Mouse (Mus musculus): ENCODE results near the gene Olfr376. TPM values are rescaled to one million over a fixed set of nuclear protein-coding genes. Genes with fewer than 3 reads are reported as not detected.

The Olfr376 gene
- not detected in 2 replicates for polyA plus RNA-seq (2021; fragmentation: Nextera tagmentation)
- long read RNA-seq, experiment 1, result 0 reads
- long read RNA-seq, experiment 2, result 0 reads

GRCm38 (mm10) chr11:73370946-73371345 is at the start of gene Olfr376:
Gene Olfr376 (plus strand): TSS chr11:73371246.

GRCm38 (mm10) chr11:73329442-73329841 is 41.6 kb upstream of the Olfr376 start, which contains the start of the genes Aspa, Gm49340 and Spata22:
Gene Aspa (minus strand): TSS chr11:73329596.
Gene Gm49340 (plus strand): TSS chr11:73329741.
Gene Spata22 (plus strand): TSS chr11:73329741.

GRCm38 (mm10) chr11:73350483-73350882 is 20.6 kb upstream of the Olfr376 start, which contains the start of gene Olfr20:
Gene Olfr20 (plus strand): TSS chr11:73350783.

GRCm38 (mm10) chr11:73399514-73399913 is 28.5 kb downstream of the Olfr376 start, which contains the start of gene Olfr1:
Gene Olfr1 (minus strand): TSS chr11:73399614.

Other genes starting within 250 kb of the Olfr376 start
- 0.06 TPM in 2 replicates for gene Haspin, start 233.0 kb upstream of the Olfr376 start, polyA plus RNA-seq (2021; fragmentation: Nextera tagmentation)
- gene P2rx5, start 210.8 kb upstream of the Olfr376 start, polyA plus RNA-seq (2021; fragmentation: Nextera tagmentation), result 0.84 and 1.1 TPM in 2 replicates
- gene Emc6, start 194.2 kb upstream of the Olfr376 start, polyA plus RNA-seq (2021; fragmentation: Nextera tagmentation), result 79.0 and 81.6 TPM in 2 replicates
- gene Tax1bp3, start 194.2 kb upstream of the Olfr376 start, polyA plus RNA-seq (2021; fragmentation: Nextera tagmentation), result 11.8 and 15.9 TPM in 2 replicates
- 4.2 and 4.3 TPM in 2 replicates for gene Ctns, start 172.2 kb upstream of the Olfr376 start, polyA plus RNA-seq (2021; fragmentation: Nextera tagmentation)
- gene Shpk, start 171.8 kb upstream of the Olfr376 start, polyA plus RNA-seq (2021; fragmentation: Nextera tagmentation), result 1.3 and 2.0 TPM in 2 replicates
- gene Trpv1, start 137.0 kb upstream of the Olfr376 start, polyA plus RNA-seq (2021; fragmentation: Nextera tagmentation), result not detected in 2 replicates
- gene Trpv3, start 103.9 kb upstream of the Olfr376 start, polyA plus RNA-seq (2021; fragmentation: Nextera tagmentation), result 0.04 and 0.16 TPM in 2 replicates
- 22.3 and 23.1 TPM in 2 replicates for gene Aspa, start 41.6 kb upstream of the Olfr376 start, polyA plus RNA-seq (2021; fragmentation: Nextera tagmentation)
- gene Gm49340, start 41.5 kb upstream of the Olfr376 start, polyA plus RNA-seq (2021; fragmentation: Nextera tagmentation), result not detected in 2 replicates
- gene Spata22, start 41.5 kb upstream of the Olfr376 start, polyA plus RNA-seq (2021; fragmentation: Nextera tagmentation), result not detected in 2 replicates
- gene Olfr20, start 20.5 kb upstream of the Olfr376 start, polyA plus RNA-seq (2021; fragmentation: Nextera tagmentation), result not detected in 2 replicates
- not detected in 2 replicates for gene Olfr1, start 28.4 kb downstream of the Olfr376 start, polyA plus RNA-seq (2021; fragmentation: Nextera tagmentation)
- gene Olfr378, start 57.2 kb downstream of the Olfr376 start, polyA plus RNA-seq (2021; fragmentation: Nextera tagmentation), result not detected in 2 replicates
- gene Olfr380, start 86.3 kb downstream of the Olfr376 start, polyA plus RNA-seq (2021; fragmentation: Nextera tagmentation), result not detected in 2 replicates
- gene Olfr381, start 120.4 kb downstream of the Olfr376 start, polyA plus RNA-seq (2021; fragmentation: Nextera tagmentation), result not detected in 2 replicates
- not detected in 2 replicates for gene Olfr382, start 146.0 kb downstream of the Olfr376 start, polyA plus RNA-seq (2021; fragmentation: Nextera tagmentation)
- not detected in 2 replicates for gene Olfr385, start 221.8 kb downstream of the Olfr376 start, polyA plus RNA-seq (2021; fragmentation: Nextera tagmentation)
- gene Olfr384, start 227.3 kb downstream of the Olfr376 start, polyA plus RNA-seq (2021; fragmentation: Nextera tagmentation), result not detected in 2 replicates

Data from layer of hippocampus, adult 6 months (tissue).